Mouse (Mus musculus) heart, postnatal 0 days (tissue): ENCODE results near the gene Ttll3.

Source experiments
- CTCF ChIP-seq: IDR thresholded peaks from 2 replicates; pipeline ENCODE4 v1.5.1; 2016; ENCODE audit warnings: antibody characterized with exemption, control low read depth, low read depth
- EP300 ChIP-seq: IDR thresholded peaks from 2 replicates; pipeline ENCODE4 v1.6.1; 2016; ENCODE audit warnings: antibody characterized with exemption, low read depth

DNA sequence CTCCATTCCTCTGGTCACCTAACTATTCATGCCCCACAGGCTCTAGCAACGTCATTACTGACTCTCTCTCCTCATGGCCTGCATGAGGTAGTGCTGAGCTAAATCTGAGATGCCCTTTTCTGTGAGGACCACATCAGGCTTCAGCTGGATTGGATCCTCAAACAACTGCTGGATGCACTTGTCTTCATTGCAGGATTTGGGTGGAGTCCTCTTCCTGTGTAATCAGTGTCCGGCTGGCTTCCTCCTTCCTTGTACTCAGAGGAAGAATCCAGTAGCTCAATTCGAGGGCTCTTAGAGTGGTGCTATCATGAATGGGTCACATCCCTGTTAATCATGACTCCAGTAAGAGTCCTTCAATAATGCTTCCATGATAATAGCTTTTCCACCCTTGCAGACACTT is 35.4 kb upstream of the Ttll3 start:
- TF ChIP-seq CTCF (no peak), EP300 (no peak)
